Mouse (Mus musculus) adrenal gland, adult 8-10 months (tissue): Measurements from ENCODE around the gene Prrc2c. TPM values are rescaled to one million over a fixed set of nuclear protein-coding genes. Genes with fewer than 3 reads are reported as not detected.
A peak's percentile ranks its signal among the peaks of the same experiment; 100 is the strongest.
"Not testable (repeated sequence)": the region's sequence is repeated elsewhere in the genome, so short reads cannot be mapped to it uniquely, and the experiment has no call there.

Source experiments
- DNase-seq: peaks from one replicate; pipeline ENCODE4 v3.0.0; 2022
- total RNA-seq, 4 experiments: library from RNA; stranded (reverse); gene quantifications; 2 replicates each; pipeline ENCODE4 v1.2.4; 2022

Gene Prrc2c
- total RNA-seq: 100 to 1,000 TPM; 169 to 176 (median 171) TPM

DNA sequence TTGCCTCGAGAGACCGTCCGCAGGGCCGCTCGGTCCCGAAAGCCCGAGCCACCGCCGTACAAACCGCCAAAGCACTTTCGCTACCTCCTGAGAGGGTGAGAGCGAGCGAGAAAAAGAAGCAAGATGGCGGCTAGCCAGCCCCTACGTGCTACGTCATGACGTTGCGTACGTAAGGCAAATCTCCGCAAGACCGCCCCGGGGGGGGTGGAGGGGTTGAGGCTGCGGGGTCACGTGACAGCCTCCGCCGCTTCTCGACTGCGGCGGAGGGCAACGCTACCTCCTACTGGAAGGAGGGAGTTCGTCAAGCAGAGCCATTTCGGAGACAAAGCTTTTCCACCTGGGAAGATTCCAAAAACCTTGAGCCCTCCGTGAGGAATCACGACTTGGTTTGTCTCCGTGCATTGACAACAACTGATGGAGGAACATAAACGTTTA, at the start of gene Prrc2c:
Gene Prrc2c, minus strand, starts transcription at position 156 of the 435 bp plus-strand sequence.
- peak; percentile 97 for DNase-seq

DNA sequence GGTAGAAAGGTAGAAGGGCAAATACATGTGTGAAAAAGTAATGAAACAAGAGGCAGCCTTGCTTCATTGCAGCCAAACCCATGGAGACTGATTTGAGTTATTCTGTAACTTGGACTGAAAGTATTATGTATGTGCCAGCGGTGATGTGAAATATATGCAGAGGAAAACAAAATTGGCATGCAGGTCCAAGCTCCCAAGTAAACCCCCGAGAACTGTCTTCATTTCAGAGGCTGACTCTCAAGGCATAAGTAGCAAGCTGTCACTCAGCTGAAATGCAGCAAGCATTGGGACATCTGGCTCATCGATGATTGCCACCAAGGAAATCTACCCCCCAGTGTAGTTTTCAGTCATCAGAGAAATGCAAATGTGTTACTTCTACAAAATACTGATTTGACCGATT, 44.9 kb upstream of the Prrc2c start:
- DNase-seq: no peak

- no peak for DNase-seq
Measured at GRCm38 (mm10) chr1:162783669-162784248, 43.4 kb upstream of the Prrc2c start.

- not testable (repeated sequence) for DNase-seq
Measured at GRCm38 (mm10) chr1:162781035-162781434, 40.7 kb upstream of the Prrc2c start.

DNA sequence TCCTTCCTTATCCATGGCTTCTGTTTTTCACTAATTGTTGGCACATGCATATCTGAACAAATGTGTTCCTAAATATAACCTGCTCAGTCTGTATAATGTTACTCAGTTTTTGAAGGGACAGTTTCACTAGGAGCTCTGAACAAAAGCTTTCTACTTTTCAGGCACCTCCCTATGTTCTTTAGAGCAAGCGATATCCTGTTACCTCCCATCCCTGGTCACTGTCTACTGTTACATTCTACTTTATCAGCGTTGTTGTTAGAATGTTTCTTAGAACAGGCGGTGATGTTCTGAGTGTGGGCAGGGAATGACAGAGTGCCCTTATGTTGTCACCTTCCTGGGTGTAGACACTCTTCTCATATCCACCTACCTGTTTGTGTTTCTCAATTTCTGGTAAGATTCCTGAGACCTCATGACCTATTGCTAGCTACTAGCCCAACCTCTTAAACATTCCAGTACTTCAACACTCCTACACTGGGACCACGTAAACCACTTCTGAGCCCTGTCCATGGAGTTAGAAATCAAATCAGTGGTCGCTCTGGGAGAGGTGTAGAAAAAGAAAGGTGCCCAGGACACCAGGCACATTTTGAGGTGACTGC, 37.7 kb upstream of the Prrc2c start:
- no peak for DNase-seq

DNA sequence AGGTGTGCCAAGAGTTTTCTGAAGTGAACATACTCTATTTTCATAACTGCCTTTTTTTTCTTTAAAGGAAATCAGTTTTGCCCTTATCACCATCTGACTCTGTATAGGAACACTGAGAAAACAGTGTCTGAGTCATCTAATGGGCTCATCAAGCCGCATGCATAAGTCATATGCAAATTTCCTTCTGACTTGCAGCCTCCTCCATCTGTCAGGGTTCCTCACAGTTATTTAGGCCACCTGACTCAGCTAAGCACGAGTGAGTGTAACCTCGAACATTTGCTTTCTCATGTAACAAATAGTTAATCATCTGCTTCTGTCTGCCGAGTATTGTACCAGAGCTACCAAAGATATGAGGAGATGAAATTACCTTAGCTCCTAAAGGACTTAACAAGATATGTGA, 33.3 kb upstream of the Prrc2c start:
- peak; percentile 37 for DNase-seq

GRCm38 (mm10) chr1:162771617-162772360, 31.4 kb upstream of the Prrc2c start:
- no peak for DNase-seq

GRCm38 (mm10) chr1:162752009-162752408, 11.7 kb upstream of the Prrc2c start:
- no peak for DNase-seq

DNA sequence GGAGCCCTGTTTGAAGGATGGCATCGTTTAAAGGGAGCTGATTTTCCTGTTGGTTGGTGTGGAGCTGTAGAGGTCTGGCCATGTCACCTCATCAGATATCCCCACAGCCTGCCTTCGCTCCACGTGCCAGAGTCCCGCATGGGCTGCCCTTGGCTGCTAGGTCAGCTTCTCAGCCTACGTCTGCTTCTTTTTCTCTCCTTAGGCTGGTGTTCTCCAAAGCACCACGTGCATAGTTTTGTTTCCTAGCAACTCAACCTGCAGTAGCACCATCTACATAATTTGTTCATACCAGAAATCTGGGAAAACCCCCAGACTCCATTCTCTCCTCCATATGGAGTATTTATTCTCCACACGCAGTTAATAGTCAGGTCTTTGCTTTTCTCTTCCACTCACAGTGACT, 9.3 kb upstream of the Prrc2c start:
- DNase-seq: no peak

DNA sequence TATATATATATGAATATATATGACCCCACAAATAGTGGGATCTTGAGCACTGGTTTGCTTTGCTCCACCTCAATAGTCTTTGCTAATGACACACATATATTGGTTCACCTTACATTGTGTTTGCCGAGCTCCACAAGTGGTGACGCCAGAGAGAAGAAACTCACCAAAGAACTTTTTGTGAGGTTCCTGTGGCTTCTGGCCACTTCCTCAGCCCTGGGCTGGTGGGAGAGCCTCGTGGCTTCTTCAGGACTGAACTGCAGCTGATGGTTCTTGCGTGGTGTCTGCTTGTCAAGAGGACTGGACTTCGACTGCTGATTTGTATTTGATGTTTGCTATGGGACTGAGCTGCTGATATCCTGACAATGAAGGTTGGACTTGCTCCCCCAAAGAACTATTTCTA, 8.4 kb upstream of the Prrc2c start:
- DNase-seq: no peak

- no peak for DNase-seq
Measured at GRCm38 (mm10) chr1:162739831-162740394, 443 bp downstream of the Prrc2c start.

DNA sequence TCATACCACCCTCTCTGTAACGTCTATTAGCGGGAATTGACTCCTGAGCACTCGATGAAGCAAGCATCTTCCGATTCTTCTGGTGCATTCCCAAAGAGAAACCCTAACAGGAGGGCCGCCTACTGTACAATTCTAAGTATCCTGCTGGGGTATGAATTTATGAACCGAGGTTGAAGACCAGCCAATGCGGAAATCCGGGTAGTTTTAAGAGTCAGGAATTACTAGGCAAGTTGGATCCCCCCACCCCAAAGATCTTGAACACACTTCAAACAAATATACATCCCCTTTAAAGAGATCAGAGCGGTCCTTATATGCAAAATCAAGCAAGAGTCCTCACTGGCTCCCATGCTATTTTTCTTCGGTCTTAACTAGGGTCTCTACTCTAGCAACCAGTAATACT, 950 bp downstream of the Prrc2c start:
- DNase-seq: peak; percentile 21

- DNase-seq: no peak
Measured at GRCm38 (mm10) chr1:162738472-162738871, 1.9 kb downstream of the Prrc2c start.

DNA sequence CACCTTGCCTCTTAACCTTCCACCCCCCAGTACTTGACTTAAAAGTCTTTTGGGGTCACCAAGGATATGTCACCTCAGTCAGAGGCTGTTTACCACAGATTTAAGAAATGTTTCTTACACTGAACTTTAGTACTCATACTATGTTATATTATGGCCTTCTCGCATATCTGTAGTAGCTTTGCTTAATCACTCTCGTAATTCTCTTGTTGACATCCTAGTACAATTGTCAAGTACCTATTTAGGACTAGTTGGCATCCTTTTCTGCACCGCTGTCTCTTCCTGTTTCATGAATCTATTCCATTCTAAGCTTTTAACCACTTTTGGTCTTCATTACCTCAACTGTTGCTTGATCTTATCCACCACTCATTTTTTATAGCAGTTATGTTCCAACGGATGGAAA, 5.3 kb downstream of the Prrc2c start:
- DNase-seq: no peak

GRCm38 (mm10) chr1:162734283-162734682, 6.1 kb downstream of the Prrc2c start:
- no peak for DNase-seq

DNA sequence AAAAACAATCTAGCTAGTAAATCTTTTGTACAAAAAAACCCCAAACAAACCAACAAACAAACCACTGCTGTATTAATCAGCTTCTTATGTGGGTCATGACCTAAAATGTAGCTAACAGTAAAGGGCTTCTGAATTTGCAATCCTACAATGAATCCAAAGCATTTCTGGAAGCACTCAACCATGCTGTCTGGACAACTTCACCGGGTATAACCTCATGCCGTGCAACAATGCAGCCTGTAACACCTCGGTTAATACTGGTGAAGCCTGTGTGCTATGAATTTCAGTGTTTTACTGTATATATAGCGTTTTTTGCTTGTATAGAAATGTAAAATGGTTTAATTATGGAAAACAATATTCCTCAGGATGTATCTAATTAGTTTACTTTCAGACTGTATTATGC, 8.3 kb downstream of the Prrc2c start:
- no peak for DNase-seq

DNA sequence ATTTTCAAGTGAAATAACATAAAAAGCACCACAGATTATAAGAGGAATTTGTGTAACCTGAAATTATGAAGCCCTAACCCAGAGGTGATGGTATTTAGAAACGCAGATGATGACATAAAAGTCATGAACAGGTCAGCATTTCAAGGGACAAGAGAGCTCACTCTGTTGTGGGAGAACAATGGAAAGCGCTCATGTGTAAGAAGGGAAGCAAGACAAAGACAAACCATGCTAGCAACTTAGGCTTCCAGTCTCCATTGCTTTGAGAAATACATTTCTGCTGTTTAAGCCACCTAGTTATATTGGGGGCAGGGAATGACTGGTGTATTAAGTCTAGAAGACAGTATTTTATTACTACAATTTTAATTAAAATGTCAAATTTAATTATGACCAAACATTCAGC, 10.9 kb downstream of the Prrc2c start:
- DNase-seq: no peak

- no peak for DNase-seq
Measured at GRCm38 (mm10) chr1:162727981-162728380, 12.4 kb downstream of the Prrc2c start.

GRCm38 (mm10) chr1:162723610-162724009, 16.7 kb downstream of the Prrc2c start:
- DNase-seq: no peak

DNA sequence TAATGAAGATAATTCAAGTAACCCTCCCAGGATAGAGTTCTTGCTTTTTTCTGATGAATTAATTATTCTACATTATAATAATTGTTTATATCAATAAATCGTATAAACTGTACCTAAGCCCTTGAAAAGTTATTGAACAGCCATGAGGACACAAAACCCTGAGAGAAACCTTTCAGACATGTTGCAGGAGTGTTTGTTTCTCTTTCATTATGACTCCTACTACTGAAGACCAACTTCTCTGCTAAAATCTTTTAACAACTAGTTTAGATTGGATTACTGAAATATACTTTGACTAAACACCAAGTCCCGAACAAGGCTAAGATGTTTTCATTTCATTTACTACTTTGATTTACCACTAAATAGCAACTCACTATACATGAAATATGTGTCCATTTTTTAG, 19.7 kb downstream of the Prrc2c start:
- no peak for DNase-seq

DNA sequence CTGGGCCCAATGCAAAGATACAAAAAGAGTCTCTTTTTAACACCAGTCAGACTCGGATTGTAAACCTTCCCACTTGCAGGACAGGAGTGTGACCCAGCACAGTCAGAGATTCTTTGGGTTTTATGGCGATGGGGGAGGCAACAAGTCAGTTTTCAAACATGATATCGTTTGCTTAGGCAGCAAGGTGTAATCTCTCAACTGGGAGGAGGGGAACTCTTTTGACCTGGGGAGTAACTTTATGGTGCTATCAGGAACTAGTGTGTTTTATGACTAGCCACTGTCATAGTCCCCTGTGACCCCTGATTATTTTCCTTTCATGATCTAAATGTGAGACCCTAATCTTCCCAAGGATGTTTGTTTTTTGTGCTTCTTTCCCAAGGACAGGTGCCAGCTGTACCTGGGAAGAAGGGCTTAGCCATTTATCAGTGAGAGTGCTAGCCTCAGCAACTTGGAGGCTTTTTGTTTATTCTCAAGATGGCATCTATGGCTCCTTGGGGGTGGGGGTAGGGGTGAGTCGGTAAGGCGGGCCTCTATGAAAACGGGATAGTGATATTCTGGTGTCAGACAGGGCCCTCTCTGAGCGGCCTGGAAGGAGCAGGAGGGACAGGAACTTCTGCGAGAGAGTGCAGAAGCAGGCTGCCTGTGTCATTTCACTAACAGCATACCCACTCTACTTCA, 39.8 kb downstream of the Prrc2c start:
- DNase-seq: no peak

GRCm38 (mm10) chr1:162697866-162698265, 42.5 kb downstream of the Prrc2c start:
- DNase-seq: no peak

- DNase-seq: no peak
Measured at GRCm38 (mm10) chr1:162693721-162694120, 46.6 kb downstream of the Prrc2c start.
